Mouse (Mus musculus): ENCODE results near the gene Kpna7. TPM values are rescaled to one million over a fixed set of nuclear protein-coding genes. Genes with fewer than 3 reads are reported as not detected.
"Not testable (repeated sequence)": the region's sequence is repeated elsewhere in the genome, so short reads cannot be mapped to it uniquely, and the experiment has no call there.

Kpna7 gene
- polyA plus RNA-seq, 1 experiment from 2014 or later: not detected

DNA sequence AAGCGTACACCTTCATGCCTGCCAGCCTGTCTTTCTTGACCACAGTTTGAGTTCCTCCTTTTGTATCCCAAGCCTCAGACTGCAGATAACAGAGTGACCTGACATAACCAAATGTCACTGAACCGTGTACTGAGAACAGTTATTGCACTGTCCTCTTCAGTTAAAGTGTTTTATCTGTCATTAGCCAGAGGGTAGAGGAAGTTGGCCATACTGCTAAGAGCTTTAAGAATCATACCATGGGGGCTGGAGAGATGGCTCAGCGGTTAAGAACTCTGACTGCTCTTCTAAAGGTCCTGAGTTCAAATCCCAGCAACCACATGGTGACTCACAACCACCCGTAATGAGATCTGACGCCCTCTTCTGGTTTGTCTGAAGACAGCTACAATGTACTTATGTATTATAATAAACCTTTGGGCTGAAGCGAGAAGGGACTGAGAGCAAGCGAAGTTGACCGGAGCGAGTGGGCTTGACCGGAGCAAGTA, 14.6 kb upstream of the Kpna7 start:
- peaks cover 98% of the 10 kb centered on the region for H3K36me3 ChIP-seq
- no peak overlapping the region for H3K4me2 ChIP-seq
- no peak for ATAC-seq (ENCODE audit: low FRiP score)
- H3K4me3 ChIP-seq: no peak overlapping the region
- H3K9me3 ChIP-seq: no peaks in the 10 kb centered on the region
- no peak overlapping the region for H3K9ac ChIP-seq
- no peaks in the 10 kb centered on the region for H3K4me1 ChIP-seq (replicated peaks)
- no peak overlapping the region for H3K27ac ChIP-seq
- WGBS: 95% methylated on average over 10 of the region's 10 CpGs
- no peaks in the 10 kb centered on the region for H3K27me3 ChIP-seq

DNA sequence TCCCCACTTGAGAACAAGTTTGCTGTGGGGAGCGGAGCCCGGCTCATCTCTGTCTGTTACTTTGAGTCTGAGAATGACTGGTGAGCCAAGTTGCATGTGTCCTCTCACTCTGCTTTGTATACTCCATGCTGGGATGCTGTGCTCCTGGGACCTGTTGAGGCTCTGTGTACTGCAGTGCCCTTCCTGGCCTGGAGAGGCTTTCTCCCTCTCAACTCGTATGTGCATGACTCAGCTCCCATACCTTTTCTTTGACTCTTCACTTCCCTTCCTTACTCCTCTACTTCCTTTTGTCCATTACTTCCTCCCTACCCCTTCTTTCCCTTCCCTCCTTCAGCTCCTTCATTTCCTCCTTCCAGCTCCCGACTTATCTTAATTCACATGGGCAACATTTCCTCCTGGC, 12.4 kb upstream of the Kpna7 start:
- Histone ChIP-seq H3K4me1 (replicated peaks) (no peaks in the 10 kb centered on the region), H3K36me3 (peaks cover 97% of the 10 kb centered on the region), H3K4me2 (no peak overlapping the region), H3K9ac (no peak overlapping the region), H3K27me3 (no peaks in the 10 kb centered on the region), H3K27ac (no peak overlapping the region), H3K4me3 (no peak overlapping the region), H3K9me3 (no peaks in the 10 kb centered on the region)
- WGBS: 93% methylated on average over 4 of the region's 4 CpGs
- no peak for ATAC-seq (ENCODE audit: low FRiP score)

- H3K27me3 ChIP-seq: no peaks in the 10 kb centered on the region
- H3K4me3 ChIP-seq: no peak overlapping the region
- no peak for ATAC-seq (ENCODE audit: low FRiP score)
- peaks cover 15% of the 10 kb centered on the region for H3K4me1 ChIP-seq (replicated peaks)
- no peak overlapping the region for H3K4me2 ChIP-seq
- H3K9me3 ChIP-seq: no peaks in the 10 kb centered on the region
- 97% methylated on average over 3 of the region's 3 CpGs for WGBS
- no peak overlapping the region for H3K27ac ChIP-seq
- no peak overlapping the region for H3K9ac ChIP-seq
- H3K36me3 ChIP-seq: peaks cover 46% of the 10 kb centered on the region
These were observed 6.0 kb upstream of the Kpna7 start for GRCm38 (mm10) chr5:145089878-145090277.

- Histone ChIP-seq H3K4me1 (replicated peaks) (peaks cover 22% of the 10 kb centered on the region), H3K27ac (no peak overlapping the region), H3K9ac (no peak overlapping the region), H3K36me3 (peaks cover 29% of the 10 kb centered on the region), H3K4me3 (no peak overlapping the region), H3K27me3 (no peaks in the 10 kb centered on the region), H3K4me2 (no peak overlapping the region), H3K9me3 (no peaks in the 10 kb centered on the region)
- no peak for ATAC-seq (ENCODE audit: low FRiP score)
- WGBS: 97% methylated on average over 2 of the region's 2 CpGs
These were observed 4.4 kb upstream of the Kpna7 start for GRCm38 (mm10) chr5:145088186-145088585.

GRCm38 (mm10) chr5:145084822-145085221, 992 bp upstream of the Kpna7 start:
- Histone ChIP-seq H3K27me3 (no peaks in the 10 kb centered on the region), H3K4me2 (peak overlapping the region; percentile 93), H3K36me3 (peaks cover 6% of the 10 kb centered on the region), H3K4me3 (peak overlapping the region; percentile 84), H3K9ac (peak overlapping the region; percentile 95), H3K9me3 (no peaks in the 10 kb centered on the region), H3K27ac (no peak overlapping the region), H3K4me1 (replicated peaks) (peaks cover 22% of the 10 kb centered on the region)
- 84% methylated on average over 2 of the region's 2 CpGs for WGBS
- no peak for ATAC-seq (ENCODE audit: low FRiP score)

GRCm38 (mm10) chr5:145083201-145083600, 629 bp downstream of the Kpna7 start:
- Histone ChIP-seq H3K4me3 (peak overlapping the region; percentile 84), H3K4me1 (replicated peaks) (peaks cover 18% of the 10 kb centered on the region), H3K9ac (peak overlapping the region; percentile 95), H3K27ac (peak overlapping the region; percentile 91), H3K4me2 (peak overlapping the region; percentile 93)
- H3K27me3 ChIP-seq, H3K9me3 ChIP-seq, H3K36me3 ChIP-seq: not testable (repeated sequence)
- 48% methylated on average over 6 of the region's 6 CpGs for WGBS
- ATAC-seq (ENCODE audit: low FRiP score): peak; percentile 64

- no peak overlapping the region for H3K9ac ChIP-seq
- H3K4me3 ChIP-seq: no peak overlapping the region
- H3K36me3 ChIP-seq: peaks cover 6% of the 10 kb centered on the region
- 90% methylated on average over 10 of the region's 10 CpGs for WGBS
- H3K4me2 ChIP-seq: no peak overlapping the region
- H3K27ac ChIP-seq: no peak overlapping the region
- no peaks in the 10 kb centered on the region for H3K27me3 ChIP-seq
- H3K9me3 ChIP-seq: no peaks in the 10 kb centered on the region
- peaks cover 18% of the 10 kb centered on the region for H3K4me1 ChIP-seq (replicated peaks)
- ATAC-seq (ENCODE audit: low FRiP score): no peak
These were observed 1.8 kb downstream of the Kpna7 start for GRCm38 (mm10) chr5:145081866-145082613.

DNA sequence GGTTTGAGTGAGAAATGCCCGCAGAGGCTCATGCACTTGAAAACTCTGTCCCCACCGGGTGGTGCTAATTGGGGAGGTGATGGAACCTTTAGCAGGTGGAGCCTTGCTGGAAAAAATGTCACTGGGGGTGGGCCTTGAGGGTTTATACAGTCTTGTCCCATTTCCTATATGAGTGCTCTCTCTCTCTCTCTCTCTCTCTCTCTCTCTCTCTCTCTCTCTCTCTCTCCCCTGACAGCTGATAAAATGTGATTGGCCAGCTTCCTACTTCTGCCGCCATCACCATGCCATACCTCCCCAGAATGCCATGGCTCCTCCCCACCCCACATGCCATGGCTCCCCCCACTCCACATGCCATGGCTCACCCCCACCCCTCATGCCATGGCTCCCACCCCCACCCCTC, 8.7 kb downstream of the Kpna7 start:
- no peak for ATAC-seq (ENCODE audit: low FRiP score)
- 58% methylated on average over 3 of the region's 3 CpGs for WGBS
- Histone ChIP-seq H3K4me3 (no peak overlapping the region), H3K36me3 (no peaks in the 10 kb centered on the region), H3K4me2 (no peak overlapping the region), H3K27ac (no peak overlapping the region), H3K4me1 (replicated peaks) (no peaks in the 10 kb centered on the region), H3K27me3 (no peaks in the 10 kb centered on the region), H3K9me3 (no peaks in the 10 kb centered on the region), H3K9ac (no peak overlapping the region; the same call in 1 of the 2 replicates)

GRCm38 (mm10) chr5:145071342-145071741, 12.5 kb downstream of the Kpna7 start:
- Histone ChIP-seq H3K4me2 (no peak overlapping the region), H3K9ac (no peak overlapping the region), H3K27ac (no peak overlapping the region), H3K9me3 (no peaks in the 10 kb centered on the region), H3K27me3 (0 out of 2 replicates have a peak, but pooled peaks cover 6% of the 10 kb centered on the region), H3K36me3 (no peaks in the 10 kb centered on the region), H3K4me1 (replicated peaks) (no peaks in the 10 kb centered on the region), H3K4me3 (no peak overlapping the region)
- no peak for ATAC-seq (ENCODE audit: low FRiP score)
- 56% methylated on average over 6 of the region's 6 CpGs for WGBS

- Histone ChIP-seq H3K9me3 (no peaks in the 10 kb centered on the region), H3K4me3 (no peak overlapping the region), H3K36me3 (no peaks in the 10 kb centered on the region), H3K9ac (no peak overlapping the region), H3K27ac (no peak overlapping the region), H3K4me1 (replicated peaks) (no peaks in the 10 kb centered on the region), H3K27me3 (0 out of 2 replicates have a peak, but pooled peaks cover 6% of the 10 kb centered on the region), H3K4me2 (no peak overlapping the region)
- WGBS: 2% methylated on average over 5 of the region's 5 CpGs
- ATAC-seq (ENCODE audit: low FRiP score): no peak
These were observed 14.1 kb downstream of the Kpna7 start for GRCm38 (mm10) chr5:145069707-145070106.

GRCm38 (mm10) chr5:145068863-145069262, 15.0 kb downstream of the Kpna7 start:
- no peak overlapping the region for H3K27ac ChIP-seq
- no peak overlapping the region for H3K9ac ChIP-seq
- H3K27me3 ChIP-seq: 0 out of 2 replicates have a peak, but pooled peaks cover 6% of the 10 kb centered on the region
- no peak for ATAC-seq (ENCODE audit: low FRiP score)
- H3K4me3 ChIP-seq: no peak overlapping the region
- no peak overlapping the region for H3K4me2 ChIP-seq
- H3K4me1 ChIP-seq (replicated peaks): no peaks in the 10 kb centered on the region
- 68% methylated on average over 3 of the region's 3 CpGs for WGBS
- no peaks in the 10 kb centered on the region for H3K9me3 ChIP-seq
- H3K36me3 ChIP-seq: no peaks in the 10 kb centered on the region

GRCm38 (mm10) chr5:145064765-145065340, 19.0 kb downstream of the Kpna7 start:
- Histone ChIP-seq H3K27me3 (0 out of 2 replicates have a peak, but pooled peaks cover 6% of the 10 kb centered on the region), H3K9me3 (no peaks in the 10 kb centered on the region), H3K9ac (no peak overlapping the region), H3K27ac (no peak overlapping the region), H3K4me2 (no peak overlapping the region), H3K36me3 (no peaks in the 10 kb centered on the region), H3K4me3 (no peak overlapping the region), H3K4me1 (replicated peaks) (no peaks in the 10 kb centered on the region)
- WGBS: 84% methylated on average over 1 of the region's 1 CpGs
- ATAC-seq (ENCODE audit: low FRiP score): no peak

- Histone ChIP-seq H3K27me3 (no peaks in the 10 kb centered on the region), H3K36me3 (no peaks in the 10 kb centered on the region), H3K9ac (no peak overlapping the region), H3K4me2 (no peak overlapping the region), H3K4me1 (replicated peaks) (no peaks in the 10 kb centered on the region), H3K9me3 (no peaks in the 10 kb centered on the region), H3K4me3 (no peak overlapping the region), H3K27ac (no peak overlapping the region)
- WGBS: 76% methylated on average over 2 of the region's 2 CpGs
- ATAC-seq (ENCODE audit: low FRiP score): no peak
These were observed 24.3 kb downstream of the Kpna7 start for GRCm38 (mm10) chr5:145059524-145059923.

Data from hindbrain, embryonic 13.5 days (tissue).